Mouse (Mus musculus): ENCODE data around the gene Cdh20.

Gene Cdh20

GRCm38 (mm10) chr1:104768371-104769249, at the start of gene Cdh20:
Gene Cdh20 (plus strand): TSS chr1:104768529.
- DNase-seq (ENCODE audit: low spot score) = no peak

- no peak for DNase-seq (ENCODE audit: low spot score)
These were observed 21.5 kb upstream of the Cdh20 start for GRCm38 (mm10) chr1:104746816-104747215.

GRCm38 (mm10) chr1:104747438-104747837, 20.9 kb upstream of the Cdh20 start:
- DNase-seq (ENCODE audit: low spot score) = no peak

GRCm38 (mm10) chr1:104754483-104754882, 13.8 kb upstream of the Cdh20 start:
- DNase-seq (ENCODE audit: low spot score) = no peak

- no peak for DNase-seq (ENCODE audit: low spot score)
These were observed 12.4 kb upstream of the Cdh20 start for GRCm38 (mm10) chr1:104755896-104756295.

GRCm38 (mm10) chr1:104769250-104769607, 900 bp downstream of the Cdh20 start:
- no peak for DNase-seq (ENCODE audit: low spot score)

- DNase-seq (ENCODE audit: low spot score) = no peak
These were observed 3.6 kb downstream of the Cdh20 start for GRCm38 (mm10) chr1:104771937-104772336.

GRCm38 (mm10) chr1:104773207-104773606, 4.9 kb downstream of the Cdh20 start:
- DNase-seq (ENCODE audit: low spot score) = no peak

GRCm38 (mm10) chr1:104793488-104793887, 25.2 kb downstream of the Cdh20 start:
- no peak for DNase-seq (ENCODE audit: low spot score)

- no peak for DNase-seq (ENCODE audit: low spot score)
These were observed 27.8 kb downstream of the Cdh20 start for GRCm38 (mm10) chr1:104796146-104796545.

GRCm38 (mm10) chr1:104797139-104797538, 28.8 kb downstream of the Cdh20 start:
- no peak for DNase-seq (ENCODE audit: low spot score)

- no peak for DNase-seq (ENCODE audit: low spot score)
These were observed 36.4 kb downstream of the Cdh20 start for GRCm38 (mm10) chr1:104804746-104805145.

GRCm38 (mm10) chr1:104807214-104807613, 38.9 kb downstream of the Cdh20 start:
- DNase-seq (ENCODE audit: low spot score) = no peak

GRCm38 (mm10) chr1:104817510-104817909, 49.2 kb downstream of the Cdh20 start:
- DNase-seq (ENCODE audit: low spot score) = no peak

GRCm38 (mm10) chr1:104828106-104828505, 59.8 kb downstream of the Cdh20 start:
- no peak for DNase-seq (ENCODE audit: low spot score)

GRCm38 (mm10) chr1:104838206-104838915, 70.0 kb downstream of the Cdh20 start:
- no peak for DNase-seq (ENCODE audit: low spot score)

GRCm38 (mm10) chr1:104839051-104839450, 70.7 kb downstream of the Cdh20 start:
- DNase-seq (ENCODE audit: low spot score) = no peak

- no peak for DNase-seq (ENCODE audit: low spot score)
These were observed 80.1 kb downstream of the Cdh20 start for GRCm38 (mm10) chr1:104848256-104848919.

- no peak for DNase-seq (ENCODE audit: low spot score)
These were observed 80.6 kb downstream of the Cdh20 start for GRCm38 (mm10) chr1:104848920-104849272.

- no peak for DNase-seq (ENCODE audit: low spot score)
These were observed 109.1 kb downstream of the Cdh20 start for GRCm38 (mm10) chr1:104877384-104877783.

GRCm38 (mm10) chr1:104901815-104902214, 133.5 kb downstream of the Cdh20 start:
- no peak for DNase-seq (ENCODE audit: low spot score)

- DNase-seq (ENCODE audit: low spot score) = no peak
These were observed 135.1 kb downstream of the Cdh20 start for GRCm38 (mm10) chr1:104903409-104903808.

GRCm38 (mm10) chr1:104912407-104912806, 144.1 kb downstream of the Cdh20 start:
- DNase-seq (ENCODE audit: low spot score) = no peak

All from T-cell, adult 2 months (primary cell).